Mouse (Mus musculus): ENCODE measurements around the gene Atg13.

Atg13 gene

GRCm38 (mm10) chr2:91695436-91696224, 14.7 kb downstream of the Atg13 start:
- in situ Hi-C loops (cut with MseI, MboI) = no loop called here

DNA sequence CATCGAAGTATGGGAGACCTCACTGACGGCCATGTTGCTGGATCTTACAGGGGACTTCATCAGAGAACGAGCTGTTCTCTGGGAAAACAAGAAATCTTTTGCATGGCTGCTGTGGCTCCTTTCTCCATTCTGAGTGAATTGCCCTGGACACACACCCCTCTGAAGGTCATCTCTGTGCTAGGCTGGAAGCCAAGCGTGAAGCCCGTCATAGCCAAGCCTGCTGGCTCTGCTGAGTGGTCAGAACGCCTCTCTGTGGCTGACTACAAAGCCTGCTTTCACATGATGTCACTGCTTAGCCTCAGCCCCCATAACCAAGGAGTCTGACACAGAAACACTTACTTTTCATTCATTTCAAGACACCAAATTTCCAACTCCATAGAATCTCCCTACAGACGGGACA, 20.9 kb downstream of the Atg13 start:
- in situ Hi-C loops (cut with MseI, MboI) = no loop called here

DNA sequence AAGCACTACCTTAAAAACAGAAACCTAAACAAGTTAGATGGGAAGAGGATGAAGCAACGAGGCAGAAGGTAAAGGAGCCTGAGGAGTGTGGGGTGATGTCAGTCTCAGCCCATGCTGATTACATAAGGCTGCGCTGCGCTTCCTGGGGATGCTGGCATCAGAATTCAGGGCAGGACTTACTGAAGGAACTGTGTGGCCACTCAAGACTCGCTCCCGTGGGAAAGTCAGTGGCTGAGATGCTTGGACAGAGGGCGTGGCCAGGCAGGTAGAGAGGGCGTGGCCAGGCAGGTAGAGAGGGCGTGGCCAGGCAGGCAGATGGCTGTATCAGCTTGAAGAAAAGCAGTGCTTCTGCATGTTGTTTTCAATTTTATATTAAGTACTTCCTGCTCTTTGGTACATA, 26.5 kb downstream of the Atg13 start:
- in situ Hi-C loops (cut with MseI, MboI) = no loop called here

- in situ Hi-C loops (cut with MseI, MboI) = no loop called here
These were observed 27.5 kb downstream of the Atg13 start for GRCm38 (mm10) chr2:91682850-91683249.

- in situ Hi-C loops (cut with MseI, MboI) = no loop called here
These were observed 33.4 kb downstream of the Atg13 start for GRCm38 (mm10) chr2:91676961-91677360.

- in situ Hi-C loops (cut with MseI, MboI) = no loop called here
These were observed 34.0 kb downstream of the Atg13 start for GRCm38 (mm10) chr2:91676420-91676819.

GRCm38 (mm10) chr2:91674895-91675294, 35.5 kb downstream of the Atg13 start:
- in situ Hi-C loops (cut with MseI, MboI) = no loop called here

GRCm38 (mm10) chr2:91673587-91673986, 36.8 kb downstream of the Atg13 start:
- in situ Hi-C loops (cut with MseI, MboI) = no loop called here

GRCm38 (mm10) chr2:91670038-91670437, 40.3 kb downstream of the Atg13 start:
- in situ Hi-C loops (cut with MseI, MboI) = no loop called here

DNA sequence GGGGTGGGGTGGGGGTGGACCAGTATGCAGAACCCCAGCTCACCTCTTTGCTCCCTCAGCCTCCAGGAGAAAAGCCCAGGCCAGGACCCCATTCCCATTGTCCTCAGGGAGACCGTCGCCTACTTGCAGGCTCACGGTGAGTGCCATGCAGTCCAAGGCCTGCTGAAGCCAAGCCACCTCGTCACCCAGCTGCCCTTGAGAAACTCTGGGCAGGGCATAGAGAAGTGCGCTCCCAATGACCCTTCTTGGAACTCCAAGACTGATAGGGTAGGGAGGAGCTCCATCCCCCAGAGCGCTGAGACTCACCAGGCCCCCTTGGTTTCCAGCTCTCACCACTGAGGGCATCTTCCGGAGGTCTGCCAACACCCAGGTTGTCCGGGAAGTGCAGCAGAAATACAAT, 41.0 kb downstream of the Atg13 start:
- in situ Hi-C loops (cut with MseI, MboI) = no loop called here

GRCm38 (mm10) chr2:91667747-91668146, 42.6 kb downstream of the Atg13 start:
- in situ Hi-C loops (cut with MseI, MboI) = no loop called here

GRCm38 (mm10) chr2:91666386-91666910, 43.9 kb downstream of the Atg13 start:
- in situ Hi-C loops (cut with MseI, MboI) = no loop called here

DNA sequence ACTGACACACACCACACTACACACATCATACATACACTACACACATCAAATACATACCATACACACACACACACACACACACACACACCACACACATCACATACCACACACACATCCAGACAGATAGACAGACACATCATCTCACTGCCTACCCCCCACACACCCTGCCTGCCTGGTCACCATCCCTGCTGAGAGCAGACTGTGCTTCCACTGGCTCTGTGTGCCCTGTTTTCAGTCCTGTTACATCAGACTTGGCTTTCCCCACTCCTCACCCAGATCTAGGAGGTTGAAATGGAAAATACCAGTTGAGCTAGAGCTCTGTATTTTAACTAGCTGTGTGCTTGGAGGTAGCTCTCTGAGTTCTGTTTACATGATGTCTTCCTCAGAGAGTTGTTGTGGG, 45.6 kb downstream of the Atg13 start:
- in situ Hi-C loops (cut with MseI, MboI) = no loop called here

- in situ Hi-C loops (cut with MseI, MboI) = no loop called here
These were observed 49.4 kb downstream of the Atg13 start for GRCm38 (mm10) chr2:91660981-91661380.

- in situ Hi-C loops (cut with MseI, MboI) = no loop called here
These were observed 50.7 kb downstream of the Atg13 start for GRCm38 (mm10) chr2:91659657-91660056.

- in situ Hi-C loops (cut with MseI, MboI) = no loop called here
These were observed 53.6 kb downstream of the Atg13 start for GRCm38 (mm10) chr2:91656774-91657173.

DNA sequence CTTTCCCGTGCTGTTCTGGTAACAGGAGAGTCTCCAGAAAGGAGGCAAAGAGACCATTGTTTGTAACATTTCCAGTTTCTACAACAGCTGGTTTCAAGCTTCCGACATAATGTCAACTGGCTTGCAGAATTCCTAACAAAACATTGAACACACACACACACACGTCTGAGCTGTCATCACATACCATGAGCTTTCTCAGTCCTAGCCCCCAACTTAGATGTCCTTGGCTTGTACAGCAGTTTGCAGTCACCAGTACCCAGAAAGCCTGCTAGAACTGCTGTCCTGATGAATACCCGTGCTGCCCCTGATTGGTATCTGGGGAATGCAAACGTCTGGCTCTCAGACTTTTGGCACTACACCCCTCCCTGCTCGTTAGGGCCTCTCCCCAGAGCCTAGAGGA, 54.5 kb downstream of the Atg13 start:
- in situ Hi-C loops (cut with MseI, MboI) = no loop called here

- in situ Hi-C loops (cut with MseI, MboI) = no loop called here
These were observed 55.0 kb downstream of the Atg13 start for GRCm38 (mm10) chr2:91655388-91655787.

GRCm38 (mm10) chr2:91652863-91653262, 57.5 kb downstream of the Atg13 start:
- in situ Hi-C loops (cut with MseI, MboI) = no loop called here

- in situ Hi-C loops (cut with MseI, MboI) = no loop called here
These were observed 58.7 kb downstream of the Atg13 start for GRCm38 (mm10) chr2:91651458-91652258.

DNA sequence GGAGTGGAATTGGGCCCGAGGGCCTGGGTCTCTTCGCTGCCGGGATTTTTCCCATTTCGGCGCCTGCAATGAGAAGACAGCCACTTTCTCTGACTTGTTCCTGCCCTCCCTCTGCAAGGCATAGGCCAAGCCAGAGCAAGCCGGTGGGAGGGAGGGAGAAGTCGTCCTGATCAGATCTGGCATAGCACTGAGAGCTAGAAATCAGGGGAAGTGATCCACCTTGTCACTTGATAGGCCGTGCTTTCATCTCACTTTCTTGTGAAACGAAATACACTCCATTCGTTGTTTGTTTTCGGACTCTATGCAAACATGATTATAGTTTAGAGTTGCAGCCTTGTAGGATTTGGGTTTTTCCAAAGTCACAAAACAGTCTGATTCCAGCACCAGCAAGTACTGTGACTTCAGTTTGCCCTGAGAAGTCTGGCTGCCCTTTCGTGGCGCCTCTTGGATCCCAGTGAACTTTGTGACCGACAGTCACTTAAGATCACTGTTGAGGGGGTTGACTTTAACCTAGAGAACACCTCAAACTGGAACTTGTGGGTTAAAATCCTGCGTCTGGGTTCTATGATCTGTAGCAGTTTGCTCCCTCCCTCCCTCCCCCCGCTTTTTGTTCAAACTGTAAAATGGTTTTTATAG, 59.9 kb downstream of the Atg13 start:
- in situ Hi-C loops (cut with MseI, MboI) = no loop called here
